Mouse (Mus musculus) large intestine, adult 2 months (tissue): ENCODE measurements around the gene Tjp1. TPM values are rescaled to one million over a fixed set of nuclear protein-coding genes. Genes with fewer than 3 reads are reported as not detected.

Experiments
- DNase-seq: peaks from one replicate; pipeline ENCODE4 v3.0.0-alpha.2; 2012; ENCODE audit warnings: low read depth, low spot score
- WGBS: fragments of 180-500 bp; shearing (Covaris S2); methylation state at CpG from one replicate; pipeline ENCODE4 v1.1.7; 2018; 5-methylcytosine and 5-hydroxymethylcytosine counted together
- polyA plus RNA-seq: library from polyadenylated mRNA; depleted of rRNA; stranded (reverse); fragments of >200 nt; gene quantifications from 2 replicates; pipeline ENCODE4 v1.2.3, GENCODE M21; 2012; rRNA removed

The Tjp1 gene
- polyA plus RNA-seq, 1 experiment, result 10.7 TPM

DNA sequence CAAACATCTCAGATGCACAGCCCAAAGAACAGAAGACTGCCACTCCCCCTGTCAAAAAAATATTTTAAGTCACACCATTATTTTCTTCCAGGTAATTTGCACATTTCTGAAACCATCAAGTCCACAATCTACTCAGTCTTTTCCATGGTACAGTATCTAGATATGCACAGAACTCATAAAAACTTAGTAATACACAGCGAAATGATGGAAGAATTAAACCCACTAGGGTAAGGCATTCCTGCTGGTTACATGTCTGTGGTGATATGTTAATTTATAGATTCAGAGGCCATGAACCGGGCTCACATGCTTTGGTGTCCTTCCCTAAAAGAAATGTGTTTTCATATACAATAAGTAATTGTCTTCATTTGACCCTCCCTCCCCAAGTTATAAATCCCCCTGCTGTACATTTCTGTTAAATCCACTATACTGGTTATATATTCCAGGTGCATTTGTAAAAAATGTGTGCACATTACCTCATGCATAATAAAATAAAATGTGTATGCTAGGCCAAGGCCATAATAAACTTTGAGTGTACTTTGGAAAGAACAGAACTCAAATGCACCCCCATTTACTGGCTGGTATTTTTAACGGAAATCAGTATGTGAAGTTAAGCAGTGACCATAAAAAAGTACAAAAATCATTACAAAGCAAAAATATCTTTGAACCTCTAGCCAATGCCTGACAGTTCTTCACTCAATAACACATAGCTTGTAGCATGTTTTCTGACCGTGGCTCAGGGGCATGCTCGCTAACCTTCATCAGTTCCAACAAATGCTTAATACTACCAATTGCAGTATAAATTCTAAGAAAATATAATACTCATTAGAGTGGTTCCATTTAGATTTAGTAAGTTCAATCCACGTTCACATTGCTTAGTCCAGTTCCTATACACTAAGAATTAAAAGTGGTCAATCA lies 230.6 kb downstream of the Tjp1 start:
- DNase-seq, result no peak
- 66% methylated on average over 6 of the region's 6 CpGs for WGBS

- WGBS, result 69% methylated on average over 16 of the region's 16 CpGs
These were observed 244.7 kb downstream of the Tjp1 start for GRCm38 (mm10) chr7:65282886-65283285.

DNA sequence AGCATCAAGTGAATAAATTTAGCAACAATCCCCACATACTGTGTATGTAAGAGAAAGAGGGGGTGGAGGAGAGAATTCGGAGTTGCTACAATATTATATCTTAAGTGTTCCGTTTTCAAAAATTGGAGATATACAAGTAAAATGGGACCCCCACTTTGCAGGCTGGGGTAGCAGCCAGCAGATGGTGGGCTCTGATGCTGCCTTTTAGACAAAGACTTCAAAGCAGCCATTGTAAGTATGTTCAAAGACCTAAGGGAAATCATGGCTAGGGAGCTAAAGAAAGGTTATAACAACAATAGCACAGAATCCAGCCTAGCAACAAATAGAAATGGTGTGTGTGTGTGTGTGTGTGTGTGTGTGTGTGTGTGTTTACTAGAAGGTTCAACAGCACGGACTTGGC lies 245.6 kb downstream of the Tjp1 start:
- 77% methylated on average over 3 of the region's 3 CpGs for WGBS
- no peak for DNase-seq

More at GRCm38 (mm10) chr7:65282886-65283285, 244.7 kb downstream of the Tjp1 start:
- no peak for DNase-seq

- no peak for DNase-seq
- WGBS, result 69% methylated on average over 10 of the region's 10 CpGs
These were observed 246.4 kb downstream of the Tjp1 start for GRCm38 (mm10) chr7:65280944-65281912.

GRCm38 (mm10) chr7:65279277-65279676 lies 248.3 kb downstream of the Tjp1 start:
- no peak for DNase-seq
- 83% methylated on average over 13 of the region's 13 CpGs for WGBS

DNA sequence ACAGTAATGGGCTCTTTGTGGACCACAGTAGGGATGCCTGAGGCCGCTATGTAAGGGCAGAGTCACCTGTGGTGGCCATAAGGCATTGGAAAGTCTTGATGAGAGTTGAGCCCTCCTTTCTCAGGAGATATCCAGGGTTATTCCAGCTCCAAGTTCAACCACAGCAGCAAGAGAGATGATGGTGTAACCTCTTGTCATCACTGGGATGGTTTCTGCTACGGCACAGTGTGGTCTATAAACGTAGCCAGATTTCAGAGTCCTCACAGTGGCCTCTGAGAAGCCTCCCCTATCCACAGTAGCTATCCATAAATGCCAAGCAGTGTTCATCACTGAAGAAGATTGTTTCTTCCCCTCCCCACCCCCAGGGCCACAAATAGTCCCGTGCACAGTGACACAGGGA lies 251.8 kb downstream of the Tjp1 start:
- no peak for DNase-seq
- 74% methylated on average over 4 of the region's 4 CpGs for WGBS

GRCm38 (mm10) chr7:65274216-65274615 lies 253.4 kb downstream of the Tjp1 start:
- DNase-seq, result no peak
- 76% methylated on average over 5 of the region's 5 CpGs for WGBS

DNA sequence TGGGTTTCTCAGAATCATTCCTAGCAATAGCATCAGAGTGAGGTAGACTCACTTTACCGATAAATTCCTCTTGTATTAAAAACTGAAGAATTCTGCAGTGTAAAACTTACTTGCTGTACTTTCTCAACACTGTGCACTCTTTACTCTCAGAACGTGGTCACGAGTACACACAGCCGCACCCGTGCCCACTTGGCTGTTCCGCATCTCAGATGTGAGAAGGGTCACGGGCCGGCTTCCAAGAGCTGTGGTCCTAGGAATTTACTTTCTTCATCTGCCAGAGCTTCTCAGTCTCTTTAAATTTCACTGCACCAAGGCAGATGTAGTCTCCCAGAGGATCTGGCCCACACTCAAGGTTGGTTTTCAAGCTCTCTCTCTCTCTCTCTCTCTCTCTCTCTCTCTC lies 277.9 kb downstream of the Tjp1 start:
- 85% methylated on average over 8 of the region's 8 CpGs for WGBS

More for the DNA sequence above, 277.9 kb downstream of the Tjp1 start:
- no peak for DNase-seq

Other genes starting within 250 kb of the Tjp1 start
- 0.94 and 1.3 TPM in 2 replicates for gene Tarsl2, start 117.1 kb upstream of the Tjp1 start, polyA plus RNA-seq
- gene Tm2d3, start 163.4 kb upstream of the Tjp1 start, polyA plus RNA-seq, result 98.5 and 101 TPM in 2 replicates